ENCODE assay signal across 8 mouse cellular contexts in genomic region chr11:113200901-113201300, GRCm38 (mm10).
DNase-seq lines count a peak whose midpoint lies in the region; ATAC-seq and TF ChIP-seq lines count a peak whose summit lies in the region.

No protein-coding gene starts in this region.

- peak; percentile 13 for DNase-seq in adrenal gland, adult 2 months
- DNase-seq in adrenal gland, postnatal 25 days, result no peak
- DNase-seq in neural tube, embryonic 11.5 days (ENCODE audit: low spot score), result peak; percentile 35
- no peak for DNase-seq in neural tube, embryonic 10.5 days (ENCODE audit: extremely low spot score, low spot score)
- peak; percentile 29 for DNase-seq in splenic B cell, adult 2 months (ENCODE audit: low read depth, low spot score)
- DNase-seq in layer of hippocampus, postnatal 14 days (ENCODE audit: low spot score in 2 of 2), result no peak
- DNase-seq in adrenal gland, adult 8-10 months, result no peak

- H3K4me3 ChIP-seq in neural tube, embryonic 11.5 days (ENCODE audit: low read depth, low read length), result peak overlapping the region; percentile 68
- peak overlapping the region; percentile 72 for H3K4me3 ChIP-seq in intestine, postnatal 0 days (ENCODE audit: low read depth, low read length)

- 11% methylated on average over 15 of the region's 15 CpGs for WGBS in neural tube, embryonic 11.5 days
- 7% methylated on average over 15 of the region's 15 CpGs for WGBS in intestine, postnatal 0 days

- H3K27me3 ChIP-seq in neural tube, embryonic 11.5 days (ENCODE audit: control insufficient read depth, insufficient read depth, low read length), result no peaks in the 10 kb centered on the region
- no peaks in the 10 kb centered on the region for H3K27me3 ChIP-seq in intestine, postnatal 0 days (replicated peaks; ENCODE audit: control insufficient read depth, insufficient read depth, low read length)
- no peaks in the 10 kb centered on the region for H3K27me3 ChIP-seq in splenic B cell, adult 2 months (ENCODE audit: control insufficient read depth, insufficient read depth, low read length, poor library complexity, severe bottlenecking)

- peaks cover 12% of the 10 kb centered on the region; the same call in 1 of the 2 replicates for H3K4me1 ChIP-seq in neural tube, embryonic 11.5 days (ENCODE audit: control insufficient read depth, insufficient read depth, low read length)
- 0 out of 2 replicates have a peak, but pooled peaks cover 5% of the 10 kb centered on the region for H3K4me1 ChIP-seq in intestine, postnatal 0 days (replicated peaks; ENCODE audit: control insufficient read depth, insufficient read depth, low read length)

- H3K9me3 ChIP-seq in neural tube, embryonic 11.5 days (ENCODE audit: control insufficient read depth, low read length), result no peaks in the 10 kb centered on the region
- H3K9me3 ChIP-seq in intestine, postnatal 0 days (ENCODE audit: control insufficient read depth), result no peaks in the 10 kb centered on the region

- peak overlapping the region; percentile 65; the same call in 1 of the 2 replicates for H3K27ac ChIP-seq in neural tube, embryonic 11.5 days (ENCODE audit: low read depth, low read length)
- no peak overlapping the region for H3K27ac ChIP-seq in intestine, postnatal 0 days (ENCODE audit: low read depth, low read length)

- H3K36me3 ChIP-seq in neural tube, embryonic 11.5 days (ENCODE audit: control insufficient read depth, insufficient read depth, low read length), result no peaks in the 10 kb centered on the region
- H3K36me3 ChIP-seq in intestine, postnatal 0 days (ENCODE audit: control insufficient read depth, insufficient read depth), result no peaks in the 10 kb centered on the region
- no peaks in the 10 kb centered on the region for H3K36me3 ChIP-seq in splenic B cell, adult 2 months (ENCODE audit: control insufficient read depth, insufficient read depth, low read length, poor library complexity, severe bottlenecking)

- ATAC-seq in neural tube, embryonic 11.5 days (ENCODE audit: insufficient read depth, low FRiP score, low TSS enrichment), result no peak
- ATAC-seq in intestine, postnatal 0 days, result no peak

- H3K4me2 ChIP-seq in neural tube, embryonic 11.5 days (ENCODE audit: low read depth), result peak overlapping the region; percentile 78
- peak overlapping the region; percentile 94 for H3K4me2 ChIP-seq in intestine, postnatal 0 days (replicated peaks; ENCODE audit: low read depth)

- TF ChIP-seq CTCF in intestine, postnatal 0 days (IDR thresholded peaks at IDR 0.05; ENCODE audit: low read depth), result no peak

- H3K9ac ChIP-seq in neural tube, embryonic 11.5 days (ENCODE audit: low read length), result peak overlapping the region; percentile 72
- H3K9ac ChIP-seq in intestine, postnatal 0 days (ENCODE audit: low read depth, low read length), result peak overlapping the region; percentile 55

Comparison
In these comparisons a context has a peak if more than half of its experiments do, and no peak if none do; other contexts are left out.
1. DNase-seq: peak in adrenal gland, adult 2 months (single experiment), neural tube, embryonic 11.5 days (single experiment) and splenic B cell, adult 2 months (single experiment); none in adrenal gland, postnatal 25 days (single experiment), neural tube, embryonic 10.5 days (single experiment), layer of hippocampus, postnatal 14 days (0 of 2) and adrenal gland, adult 8-10 months (single experiment).